Mouse (Mus musculus) cerebellum, adult 8-10 months (tissue): ENCODE data around the gene Gas8.
A peak's percentile ranks its signal among the peaks of the same experiment; 100 is the strongest.
"Not testable (repeated sequence)": the region's sequence is repeated elsewhere in the genome, so short reads cannot be mapped to it uniquely, and the experiment has no call there.

Experiments
- DNase-seq: peaks from one replicate; pipeline ENCODE4 v3.0.0; 2022

Gas8 gene

DNA sequence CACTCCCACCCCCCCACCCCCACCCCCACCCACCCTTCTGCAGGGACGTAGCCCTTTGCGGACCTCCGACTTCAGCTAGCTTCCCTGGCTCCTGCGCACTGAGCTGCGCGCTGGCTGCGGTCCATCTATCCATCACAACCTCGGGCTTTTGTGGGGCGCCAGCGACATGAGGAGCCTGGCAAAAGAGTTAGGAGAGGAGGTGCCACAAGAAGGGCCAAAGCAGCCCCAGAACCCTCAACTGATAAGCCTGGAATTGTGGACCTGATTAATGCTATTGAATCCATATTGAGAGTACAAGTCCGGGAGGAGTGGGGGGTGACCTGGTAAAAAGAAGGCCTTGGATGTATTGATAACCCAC, 3.1 kb upstream of the Gas8 start:
- peak; percentile 33 for DNase-seq

DNA sequence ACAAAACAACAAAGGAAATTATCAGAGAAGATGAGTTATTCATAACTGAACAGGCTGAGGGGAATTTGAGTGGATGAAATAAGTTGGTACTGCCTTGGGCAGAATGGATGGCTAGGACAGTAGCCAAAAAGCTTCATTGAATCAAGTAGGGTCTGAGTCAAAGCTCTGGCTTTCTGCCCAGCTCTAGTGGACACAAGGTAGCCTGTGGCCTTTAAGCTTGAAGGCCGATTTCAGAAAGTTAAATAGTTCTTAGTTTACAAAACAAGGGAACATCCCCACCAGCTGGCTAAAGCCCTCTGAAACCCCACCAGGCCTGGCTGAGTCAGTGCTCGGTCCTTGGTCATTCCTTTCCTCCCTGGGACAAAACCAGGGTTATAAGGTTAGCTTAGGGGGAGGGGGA, 2.0 kb upstream of the Gas8 start:
- no peak for DNase-seq

DNA sequence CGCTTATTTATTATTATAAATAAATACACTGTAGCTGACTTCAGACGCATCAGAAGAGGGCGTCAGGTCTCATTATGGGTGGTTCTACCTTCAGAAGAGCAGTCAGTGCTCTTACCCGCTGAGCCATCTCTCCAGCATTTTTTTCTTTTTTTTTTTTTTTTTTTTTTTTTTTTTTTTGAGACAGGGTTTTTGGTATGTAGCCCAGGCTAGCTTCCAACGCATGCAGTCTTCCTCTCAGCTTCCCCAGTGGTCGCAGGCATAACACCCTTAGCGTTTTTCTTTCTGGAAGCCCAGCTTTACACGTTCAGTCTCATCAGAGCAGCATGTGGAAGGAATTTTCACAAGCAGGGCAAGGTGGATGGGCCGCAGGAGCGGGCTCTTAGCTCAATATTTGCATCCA, 462 bp upstream of the Gas8 start:
- no peak for DNase-seq

DNA sequence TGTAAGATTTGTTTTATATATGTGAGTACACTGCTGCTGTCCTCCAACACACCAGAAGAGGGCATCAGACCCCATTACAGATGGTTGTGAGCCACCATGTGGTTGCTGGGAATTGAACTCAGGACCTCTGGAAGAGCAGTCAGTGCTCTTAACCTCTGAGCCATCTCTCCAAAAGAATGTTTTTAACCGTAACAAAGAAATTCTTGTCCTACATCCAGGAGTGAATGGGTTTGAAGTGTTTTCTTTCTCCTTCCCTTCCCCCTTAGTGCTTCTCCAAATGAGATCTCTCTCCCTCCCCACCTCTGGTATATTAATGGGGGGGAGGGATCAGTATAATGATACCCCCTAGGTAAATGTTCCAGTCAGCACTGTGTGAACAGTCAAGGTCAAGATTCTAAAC, 1.4 kb downstream of the Gas8 start:
- DNase-seq, result not testable (repeated sequence)

DNA sequence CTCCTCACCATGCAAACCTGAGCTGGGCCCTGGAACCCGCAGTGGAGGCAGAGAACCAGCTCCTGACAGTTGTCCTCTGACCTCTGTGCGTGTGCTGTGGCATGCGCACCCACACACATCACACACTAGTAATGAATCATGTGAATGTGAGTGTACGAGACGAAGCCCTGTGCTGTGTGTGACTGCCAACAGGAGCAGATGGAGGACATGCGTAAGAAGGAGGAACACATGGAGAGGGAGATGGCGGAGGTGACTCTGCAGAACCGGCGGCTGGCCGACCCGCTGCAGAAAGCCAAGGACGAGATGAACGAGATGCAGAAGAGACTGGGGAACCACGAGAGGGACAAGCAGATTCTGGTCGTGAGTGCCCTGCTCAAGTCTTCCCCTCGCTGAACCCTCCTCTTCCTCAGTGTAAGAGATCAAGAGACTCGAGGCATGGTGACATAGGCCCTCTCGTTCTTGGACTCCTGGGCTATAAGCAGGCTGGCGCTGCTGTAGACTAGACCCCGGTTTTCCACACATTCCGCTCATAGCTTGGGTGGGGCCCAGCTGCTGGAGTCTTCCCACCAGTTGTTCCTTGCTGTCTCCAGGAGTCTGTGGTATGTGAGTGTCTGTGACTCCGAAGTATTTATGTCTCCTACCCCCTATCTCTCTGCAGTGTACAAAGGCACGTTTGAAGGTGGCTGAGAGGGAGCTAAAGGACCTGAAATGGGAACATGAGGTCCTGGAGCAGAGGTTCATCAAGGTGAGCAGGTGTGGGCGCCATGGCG, 9.3 kb downstream of the Gas8 start:
- DNase-seq, result no peak

DNA sequence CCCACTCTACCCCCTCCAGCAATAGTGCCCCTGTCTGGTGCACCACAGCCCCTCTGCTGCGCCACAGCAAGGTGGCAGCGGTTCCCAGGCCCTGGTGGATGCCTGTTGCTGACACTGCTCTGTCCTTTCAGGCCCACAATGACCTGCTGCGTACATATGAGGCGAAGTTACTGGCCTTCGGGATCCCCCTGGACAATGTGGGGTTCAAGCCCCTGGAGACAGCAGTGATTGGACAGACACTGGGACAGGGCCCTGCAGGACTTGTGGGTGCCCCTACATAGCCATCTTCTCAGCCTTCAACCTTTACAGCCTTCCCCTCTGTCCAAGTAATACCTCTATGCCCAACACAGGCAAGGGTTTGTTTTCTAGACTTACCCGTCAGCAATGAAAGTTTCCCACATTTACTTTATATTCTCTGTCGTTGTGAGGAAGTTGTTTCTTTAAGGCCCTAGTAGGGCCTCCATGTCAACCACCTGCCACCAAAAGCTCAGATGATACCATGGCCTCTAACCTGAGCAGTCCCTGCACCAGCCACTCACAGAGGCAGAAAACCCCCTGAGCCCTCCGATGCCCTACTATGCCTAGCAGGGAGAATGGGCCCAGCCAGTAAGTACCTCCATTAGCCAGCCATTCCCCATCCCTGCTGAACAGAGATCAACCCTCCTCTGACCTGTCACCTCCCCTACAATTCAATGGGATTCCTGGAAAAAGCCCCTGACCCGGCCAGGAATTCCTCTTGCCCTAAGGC, 17.8 kb downstream of the Gas8 start:
- DNase-seq, result no peak

DNA sequence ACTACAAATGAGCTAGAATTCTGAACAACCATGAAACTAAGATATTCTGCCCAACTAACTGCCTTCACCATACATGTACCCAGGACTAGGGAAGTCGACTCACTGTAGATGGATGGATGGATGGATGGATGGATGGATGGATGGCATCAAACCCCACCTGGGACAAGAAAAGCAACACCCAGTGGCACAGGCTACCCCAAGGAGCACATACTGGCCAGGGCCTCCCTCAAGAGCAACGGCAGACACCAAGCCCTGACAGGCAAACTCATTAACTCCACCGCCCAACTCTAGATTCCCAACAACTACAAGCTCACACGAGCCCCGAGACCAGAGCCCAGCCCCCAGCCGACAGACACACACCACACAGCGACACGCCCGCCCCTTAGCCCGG, 18.4 kb downstream of the Gas8 start:
- no peak for DNase-seq

DNA sequence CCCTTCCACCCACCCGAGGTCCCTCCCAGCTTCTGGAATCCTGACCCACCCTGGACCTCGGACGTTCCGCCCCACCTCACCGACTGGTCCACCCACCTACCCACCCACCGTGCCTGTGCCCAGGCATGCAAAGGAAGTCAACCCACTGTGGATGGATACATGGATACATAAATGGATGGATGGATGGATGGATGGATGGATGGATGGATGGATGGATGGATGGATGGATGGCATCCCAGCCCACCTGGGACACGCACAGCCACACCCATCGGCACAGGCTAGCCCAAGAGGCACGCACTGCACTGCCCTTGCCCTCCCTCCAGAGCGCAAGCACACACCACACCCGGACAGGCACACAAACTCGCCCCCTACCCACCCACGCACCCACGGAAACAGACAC, 19.0 kb downstream of the Gas8 start:
- DNase-seq, result not testable (repeated sequence)

DNA sequence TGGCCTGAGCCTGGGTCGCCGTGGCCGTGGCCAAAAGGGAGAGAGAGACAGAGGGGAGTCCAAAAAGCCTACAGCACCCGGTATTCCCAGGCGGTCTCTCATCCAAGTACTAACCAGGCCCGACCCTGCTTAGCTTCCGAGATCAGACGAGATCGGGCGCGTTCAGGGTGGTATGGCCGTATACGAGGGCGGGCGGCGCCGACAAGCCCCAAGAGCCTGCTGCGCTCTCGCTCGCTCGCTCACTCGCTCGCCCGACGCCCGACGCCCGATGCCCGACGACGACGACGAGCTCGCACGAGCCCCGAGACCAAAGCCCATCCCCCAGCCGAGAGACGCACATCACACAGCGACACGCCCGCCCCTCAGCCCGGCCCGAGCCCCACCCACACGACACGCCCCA, 45.6 kb downstream of the Gas8 start:
- DNase-seq, result not testable (repeated sequence)

DNA sequence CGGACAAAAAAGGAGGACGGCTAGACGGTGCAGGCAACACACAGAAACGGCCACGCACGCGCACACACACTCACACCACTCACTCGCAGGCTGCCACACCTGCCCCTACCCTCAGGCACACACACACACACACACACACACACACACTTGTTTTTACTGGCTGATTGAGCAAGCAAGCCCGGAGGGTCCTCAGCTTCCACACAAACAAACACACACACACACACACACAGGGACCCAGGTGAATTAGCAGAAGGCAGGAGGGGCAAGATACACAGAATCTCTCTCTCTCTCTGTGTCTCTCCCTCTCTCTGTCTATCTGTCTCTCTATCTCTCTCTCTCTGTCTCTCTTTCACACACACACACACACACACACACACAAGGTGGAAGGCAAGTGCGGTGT, 56.8 kb downstream of the Gas8 start:
- DNase-seq, result not testable (repeated sequence)
